Comparison of ENCODE assay signal across 8 mouse cellular contexts in the genomic region with DNA sequence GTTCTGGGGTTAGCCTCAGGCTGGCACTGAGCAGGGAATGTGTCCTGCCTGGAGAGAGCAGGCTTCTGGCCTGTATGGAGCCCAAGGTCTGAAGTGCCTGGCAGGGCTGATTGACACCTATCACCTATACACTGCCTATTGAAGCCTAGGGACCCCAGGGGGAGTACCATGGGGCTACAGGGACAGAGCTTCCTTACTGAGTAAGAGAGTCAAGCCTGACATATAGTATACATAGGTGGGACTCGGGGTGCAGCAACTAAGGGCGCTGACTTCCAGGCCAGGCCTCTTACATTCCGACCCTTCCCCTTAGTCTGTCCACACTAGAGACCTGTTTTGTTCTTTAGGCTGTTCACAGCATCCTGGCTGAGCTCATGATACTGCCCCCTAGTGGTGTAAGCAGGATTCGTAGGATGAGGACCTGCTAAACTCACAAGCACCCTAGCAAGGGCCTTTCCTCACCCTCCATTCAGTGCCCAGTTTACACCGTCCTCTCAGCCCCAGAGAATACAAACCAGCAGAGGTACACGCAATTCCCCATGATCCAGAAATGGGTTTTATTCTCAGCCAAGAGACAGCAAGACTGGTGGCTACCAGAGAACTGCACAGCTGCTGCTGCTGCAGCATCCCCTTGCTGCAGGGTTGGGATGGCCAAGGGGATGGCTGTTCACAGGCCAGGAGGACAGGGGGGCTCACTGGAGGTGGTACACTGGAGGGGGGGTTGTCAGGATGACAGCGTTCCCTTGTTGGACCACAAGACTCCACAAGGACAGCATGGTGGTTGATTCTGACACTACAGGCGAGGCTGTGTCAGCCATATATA. TPM values are rescaled to one million over a fixed set of nuclear protein-coding genes. Genes with fewer than 3 reads are reported as not detected.
DNase-seq lines count a peak whose midpoint lies in the region; ATAC-seq and TF ChIP-seq lines count a peak whose summit lies in the region.
"Had no signal": no experiment of that assay in that cellular context is flagged by ENCODE, and none has a peak within 500 bp of the region (broad histone marks: within the 10 kb centered on the region; RNA-seq: fewer than 3 reads in every experiment).

No protein-coding gene starts in this region.

- H3K9me3 ChIP-seq in liver, postnatal 0 days (ENCODE audit: low read length), result no peaks in the 10 kb centered on the region

- H3K27me3 ChIP-seq in liver, postnatal 0 days (ENCODE audit: insufficient read depth, low read length), result peaks cover 9% of the 10 kb centered on the region

- peaks cover 46% of the 10 kb centered on the region for H3K36me3 ChIP-seq in liver, postnatal 0 days (replicated peaks; ENCODE audit: insufficient read depth, low read length)

- no peak for TF ChIP-seq EP300 in liver, postnatal 0 days (IDR thresholded peaks at IDR 0.05; ENCODE audit: low read depth)

- intact Hi-C loops in heart, postnatal 14 days (cut with DNase I), result loop anchor here (5.0 to 10.0 kb wide), 2 partner anchors 47 to 84 kb away; a partner anchor contains a TSS

- H3K9ac ChIP-seq in liver, postnatal 0 days (replicated peaks), result no peak overlapping the region

- no peak overlapping the region for H3K4me3 ChIP-seq in liver, postnatal 0 days (ENCODE audit: low read depth, low read length)

- no peak overlapping the region for H3K4me2 ChIP-seq in liver, postnatal 0 days (ENCODE audit: low read depth, low read length)

- H3K4me1 ChIP-seq in liver, postnatal 0 days (ENCODE audit: insufficient read depth), result peaks cover 15% of the 10 kb centered on the region

- WGBS in liver, postnatal 0 days (ENCODE audit: insufficient replicate concordance), result 57% methylated on average over 8 of the region's 8 CpGs

- peak; percentile 82 for DNase-seq in layer of hippocampus, adult 11-12 months (ENCODE audit: low spot score)
- DNase-seq in layer of hippocampus, adult 9-10 months (ENCODE audit: low spot score), result no peak
- peak; percentile 39 for DNase-seq in MEL-GATA-1-ER (ENCODE audit: extremely low read depth, low read depth)
- DNase-seq in c-Kit-positive CD71-positive TER-119-negative erythroid progenitor cells, embryonic 14.5 days (ENCODE audit: low read depth), result peak; percentile 51
- DNase-seq in heart, postnatal 14 days, result peak; percentile 52 to 70
- DNase-seq in liver, postnatal 0 days, result peak; percentile 60
- peak; percentile 67 for DNase-seq in right cerebral cortex, postnatal 14 days

- ATAC-seq in liver, postnatal 0 days, result no peak

- no peak overlapping the region for H3K27ac ChIP-seq in liver, postnatal 0 days (ENCODE audit: low read depth)

- peak; percentile 87 for TF ChIP-seq CTCF in liver, postnatal 0 days (IDR thresholded peaks at IDR 0.05; ENCODE audit: low read depth)

RNA-seq across cellular contexts. Expression of a gene that starts 20.3 kb away (rescaled TPM):
- 100 to 1,000 TPM; 153 to 156 TPM for total RNA-seq in heart, postnatal 14 days (2021)
- polyA plus RNA-seq in liver, postnatal 0 days (2015; fragmentation: Nextera tagmentation; extraction: Ambion mirVana), result 188 and 209 TPM in 2 replicates

RNA-seq across cellular contexts. Expression of a gene that starts 21.0 kb away (rescaled TPM):
- total RNA-seq in heart, postnatal 14 days (2021), result 10 to 100 TPM; 67.9 to 70.5 TPM
- polyA plus RNA-seq in liver, postnatal 0 days (2015; fragmentation: Nextera tagmentation; extraction: Ambion mirVana), result 5.8 and 7.0 TPM in 2 replicates

RNA-seq across cellular contexts. Expression of a gene that starts 44.0 kb away (rescaled TPM):
- 10 to 100 TPM; 32.2 to 36.5 TPM for total RNA-seq in heart, postnatal 14 days (2021)
- polyA plus RNA-seq in liver, postnatal 0 days (2015; fragmentation: Nextera tagmentation; extraction: Ambion mirVana), result 9.0 and 9.9 TPM in 2 replicates

RNA-seq across cellular contexts. Expression of a gene that starts 45.0 kb away (rescaled TPM):
- total RNA-seq in heart, postnatal 14 days (2021), result 1 to 10 TPM; 9.1 TPM
- polyA plus RNA-seq in liver, postnatal 0 days (2015; fragmentation: Nextera tagmentation; extraction: Ambion mirVana), result 0.06 and 0.25 TPM in 2 replicates
- total RNA-seq: neutrophil, adult 5-6 weeks had no signal

RNA-seq across cellular contexts. Expression of a gene that starts 48.2 kb away (rescaled TPM):
- total RNA-seq in heart, postnatal 14 days (2021), result 10 to 100 TPM; 26.1 to 26.7 TPM
- polyA plus RNA-seq in liver, postnatal 0 days (2015; fragmentation: Nextera tagmentation; extraction: Ambion mirVana), result 26.9 and 33.3 TPM in 2 replicates
